Mouse (Mus musculus): ENCODE results near the gene Ppp1r32.

The Ppp1r32 gene

GRCm38 (mm10) chr19:10456752-10457483, 25.8 kb downstream of the Ppp1r32 start, which contains the start of gene Lrrc10b:
Lrrc10b (minus strand) TSS chr19:10457473.
- peak; percentile 17 to 18 for DNase-seq

- no peak for DNase-seq
Observed at GRCm38 (mm10) chr19:10455437-10455806, 27.3 kb downstream of the Ppp1r32 start.

- no peak for DNase-seq
Observed at GRCm38 (mm10) chr19:10454718-10455436, 27.9 kb downstream of the Ppp1r32 start.

- no peak for DNase-seq
Observed at GRCm38 (mm10) chr19:10449708-10450107, 33.0 kb downstream of the Ppp1r32 start.

- DNase-seq: no peak
Observed at GRCm38 (mm10) chr19:10449190-10449589, 33.5 kb downstream of the Ppp1r32 start.

- DNase-seq: no peak
Observed at GRCm38 (mm10) chr19:10448275-10448674, 34.5 kb downstream of the Ppp1r32 start.

GRCm38 (mm10) chr19:10444685-10445369, 37.9 kb downstream of the Ppp1r32 start:
- no peak for DNase-seq

GRCm38 (mm10) chr19:10437521-10437920, 45.2 kb downstream of the Ppp1r32 start:
- no peak for DNase-seq

GRCm38 (mm10) chr19:10436726-10437125, 46.0 kb downstream of the Ppp1r32 start:
- no peak for DNase-seq

GRCm38 (mm10) chr19:10435908-10436307, 46.8 kb downstream of the Ppp1r32 start:
- peak in 1 of 2 experiments; percentile 19 for DNase-seq

GRCm38 (mm10) chr19:10434927-10435326, 47.8 kb downstream of the Ppp1r32 start:
- no peak for DNase-seq

- DNase-seq: no peak
Observed at GRCm38 (mm10) chr19:10433879-10434540, 48.7 kb downstream of the Ppp1r32 start.

GRCm38 (mm10) chr19:10433225-10433624, 49.5 kb downstream of the Ppp1r32 start:
- no peak for DNase-seq

- DNase-seq: no peak
Observed at GRCm38 (mm10) chr19:10431841-10432240, 50.9 kb downstream of the Ppp1r32 start.

GRCm38 (mm10) chr19:10431410-10431809, 51.3 kb downstream of the Ppp1r32 start:
- no peak for DNase-seq

GRCm38 (mm10) chr19:10429371-10429770, 53.4 kb downstream of the Ppp1r32 start:
- no peak for DNase-seq

GRCm38 (mm10) chr19:10427431-10427830, 55.3 kb downstream of the Ppp1r32 start:
- DNase-seq: no peak

- DNase-seq: no peak
Observed at GRCm38 (mm10) chr19:10426793-10427192, 55.9 kb downstream of the Ppp1r32 start.

GRCm38 (mm10) chr19:10426312-10426711, 56.4 kb downstream of the Ppp1r32 start:
- DNase-seq: no peak

- no peak for DNase-seq
Observed at GRCm38 (mm10) chr19:10425484-10426270, 57.1 kb downstream of the Ppp1r32 start.

- no peak for DNase-seq
Observed at GRCm38 (mm10) chr19:10424751-10425150, 58.0 kb downstream of the Ppp1r32 start.

Measured in thymus, adult 18-20 months (tissue).